Mouse (Mus musculus): Measurements from ENCODE around the gene Ptprm. TPM values are rescaled to one million over a fixed set of nuclear protein-coding genes. Genes with fewer than 3 reads are reported as not detected.

Gene Ptprm
- polyA plus RNA-seq, 1 experiment: not detected

DNA sequence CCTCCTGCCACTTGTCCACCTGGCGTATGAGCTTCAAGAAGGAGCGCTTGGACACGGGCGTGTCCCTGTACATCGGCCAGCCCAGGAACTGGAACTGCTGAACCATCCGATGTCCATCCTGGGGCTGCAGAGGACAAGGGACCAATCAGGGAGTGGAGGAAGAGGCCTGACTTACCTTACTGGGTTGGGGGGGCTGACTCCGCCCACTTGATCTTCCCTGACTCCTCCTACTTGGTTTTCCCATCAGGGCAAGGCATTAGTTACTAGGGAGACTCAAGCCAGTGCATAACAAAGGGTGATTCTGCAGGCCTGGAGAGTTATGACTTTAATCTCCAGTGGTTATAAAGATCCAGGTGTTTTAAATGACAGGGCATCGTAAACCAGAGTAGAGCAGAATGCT, 670.8 kb downstream of the Ptprm start:
- TF ChIP-seq GATA1 (IDR thresholded peaks at IDR 0.05; ENCODE audit: low read length): no peak
- TF ChIP-seq TAL1 (IDR thresholded peaks at IDR 0.05; ENCODE audit: low read length): no peak
- Histone ChIP-seq H3K4me3 (replicated peaks) (no peak overlapping the region), H3K36me3 (ENCODE audit: control insufficient read depth) (no peaks in the 10 kb centered on the region), H3K27me3 (ENCODE audit: control insufficient read depth) (no peaks in the 10 kb centered on the region), H3K4me1 (ENCODE audit: control insufficient read depth) (no peaks in the 10 kb centered on the region), H3K9me3 (ENCODE audit: control insufficient read depth, low read length) (no peaks in the 10 kb centered on the region)

DNA sequence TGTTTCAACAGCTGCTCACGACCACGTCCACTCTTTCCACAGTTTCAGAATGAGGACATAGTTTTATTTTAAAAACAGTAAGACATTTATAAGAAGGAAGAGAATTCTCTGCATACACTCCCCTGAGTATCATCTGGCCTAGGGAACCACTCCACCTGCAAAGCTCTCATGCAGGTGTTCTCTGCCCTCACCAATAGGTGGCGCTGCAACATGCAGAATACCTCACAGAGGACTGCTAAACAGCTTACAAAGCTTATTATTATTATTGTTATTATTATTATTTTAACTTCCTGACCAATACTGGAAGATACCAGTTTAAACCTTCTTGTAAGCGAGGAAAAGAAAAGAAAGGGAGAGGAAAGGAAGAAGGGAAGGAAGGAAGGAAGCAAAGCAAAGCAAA, 673.6 kb downstream of the Ptprm start:
- Histone ChIP-seq H3K4me3 (replicated peaks) (no peak overlapping the region), H3K27me3 (ENCODE audit: control insufficient read depth) (no peaks in the 10 kb centered on the region), H3K36me3 (ENCODE audit: control insufficient read depth) (no peaks in the 10 kb centered on the region), H3K9me3 (ENCODE audit: control insufficient read depth, low read length) (no peaks in the 10 kb centered on the region), H3K4me1 (ENCODE audit: control insufficient read depth) (no peaks in the 10 kb centered on the region)
- TF ChIP-seq GATA1 (IDR thresholded peaks at IDR 0.05; ENCODE audit: low read length) (no peak), TAL1 (IDR thresholded peaks at IDR 0.05; ENCODE audit: low read length) (no peak)

GRCm38 (mm10) chr17:66674667-66675066, 679.6 kb downstream of the Ptprm start:
- no peaks in the 10 kb centered on the region for H3K9me3 ChIP-seq (ENCODE audit: control insufficient read depth, low read length)
- H3K36me3 ChIP-seq (ENCODE audit: control insufficient read depth): no peaks in the 10 kb centered on the region
- TF ChIP-seq TAL1 (IDR thresholded peaks at IDR 0.05; ENCODE audit: low read length) (no peak), GATA1 (IDR thresholded peaks at IDR 0.05; ENCODE audit: low read length) (no peak)
- H3K4me1 ChIP-seq (ENCODE audit: control insufficient read depth): no peaks in the 10 kb centered on the region
- no peaks in the 10 kb centered on the region for H3K27me3 ChIP-seq (ENCODE audit: control insufficient read depth)
- H3K4me3 ChIP-seq (replicated peaks): no peak overlapping the region

DNA sequence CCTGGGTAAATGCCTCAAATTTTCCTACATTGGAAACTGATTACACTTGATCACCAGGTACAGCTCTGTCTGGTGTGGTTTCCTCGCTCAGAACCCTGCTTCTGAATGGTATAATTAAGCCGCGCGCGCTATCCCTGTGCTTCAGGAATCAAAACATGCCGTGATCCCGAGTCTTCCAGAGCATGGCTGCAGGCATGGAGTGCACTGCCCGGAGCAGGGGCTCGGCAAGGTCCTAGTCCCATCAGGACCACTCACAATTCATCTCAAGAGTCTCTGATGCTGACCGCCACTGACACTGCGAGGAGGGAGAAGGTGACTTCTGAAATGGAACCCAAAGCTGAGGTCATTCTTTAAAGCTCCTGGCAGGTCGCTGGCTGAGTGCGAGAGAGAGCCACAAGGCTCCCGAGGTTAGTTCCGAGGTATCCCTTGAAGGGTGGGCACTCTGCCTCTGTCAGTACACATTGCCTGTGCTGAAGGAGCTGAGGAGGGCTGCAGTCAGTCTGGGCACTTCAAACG, 682.5 kb downstream of the Ptprm start:
- H3K27me3 ChIP-seq (ENCODE audit: control insufficient read depth): no peaks in the 10 kb centered on the region
- H3K4me3 ChIP-seq (replicated peaks): no peak overlapping the region
- H3K9me3 ChIP-seq (ENCODE audit: control insufficient read depth, low read length): no peaks in the 10 kb centered on the region
- no peaks in the 10 kb centered on the region for H3K4me1 ChIP-seq (ENCODE audit: control insufficient read depth)
- no peaks in the 10 kb centered on the region for H3K36me3 ChIP-seq (ENCODE audit: control insufficient read depth)
- no peak for TF ChIP-seq TAL1 (IDR thresholded peaks at IDR 0.05; ENCODE audit: low read length)
- TF ChIP-seq GATA1 (IDR thresholded peaks at IDR 0.05; ENCODE audit: low read length): no peak

- Histone ChIP-seq H3K4me3 (replicated peaks) (no peak overlapping the region), H3K9me3 (ENCODE audit: control insufficient read depth, low read length) (no peaks in the 10 kb centered on the region), H3K4me1 (ENCODE audit: control insufficient read depth) (no peaks in the 10 kb centered on the region), H3K27me3 (ENCODE audit: control insufficient read depth) (no peaks in the 10 kb centered on the region), H3K36me3 (ENCODE audit: control insufficient read depth) (no peaks in the 10 kb centered on the region)
- TF ChIP-seq GATA1 (IDR thresholded peaks at IDR 0.05; ENCODE audit: low read length) (no peak), TAL1 (IDR thresholded peaks at IDR 0.05; ENCODE audit: low read length) (no peak)
Measured at GRCm38 (mm10) chr17:66671287-66671686, 683.0 kb downstream of the Ptprm start.

- no peaks in the 10 kb centered on the region for H3K4me1 ChIP-seq (ENCODE audit: control insufficient read depth)
- no peak overlapping the region for H3K4me3 ChIP-seq (replicated peaks)
- TF ChIP-seq TAL1 (IDR thresholded peaks at IDR 0.05; ENCODE audit: low read length): no peak
- no peak for TF ChIP-seq GATA1 (IDR thresholded peaks at IDR 0.05; ENCODE audit: low read length)
- no peaks in the 10 kb centered on the region for H3K36me3 ChIP-seq (ENCODE audit: control insufficient read depth)
- no peaks in the 10 kb centered on the region; the same call in 1 of the 2 replicates for H3K9me3 ChIP-seq (ENCODE audit: control insufficient read depth, low read length)
- no peaks in the 10 kb centered on the region for H3K27me3 ChIP-seq (ENCODE audit: control insufficient read depth)
Measured at GRCm38 (mm10) chr17:66665791-66666190, 688.5 kb downstream of the Ptprm start.

- H3K36me3 ChIP-seq (ENCODE audit: control insufficient read depth): no peaks in the 10 kb centered on the region
- no peaks in the 10 kb centered on the region for H3K27me3 ChIP-seq (ENCODE audit: control insufficient read depth)
- H3K4me3 ChIP-seq (replicated peaks): no peak overlapping the region
- no peaks in the 10 kb centered on the region; the same call in 1 of the 2 replicates for H3K9me3 ChIP-seq (ENCODE audit: control insufficient read depth, low read length)
- TF ChIP-seq GATA1 (IDR thresholded peaks at IDR 0.05; ENCODE audit: low read length): no peak
- no peak for TF ChIP-seq TAL1 (IDR thresholded peaks at IDR 0.05; ENCODE audit: low read length)
- no peaks in the 10 kb centered on the region for H3K4me1 ChIP-seq (ENCODE audit: control insufficient read depth)
Measured at GRCm38 (mm10) chr17:66665201-66665756, 689.0 kb downstream of the Ptprm start.

GRCm38 (mm10) chr17:66664796-66665195, 689.5 kb downstream of the Ptprm start:
- no peaks in the 10 kb centered on the region for H3K4me1 ChIP-seq (ENCODE audit: control insufficient read depth)
- H3K36me3 ChIP-seq (ENCODE audit: control insufficient read depth): no peaks in the 10 kb centered on the region
- H3K27me3 ChIP-seq (ENCODE audit: control insufficient read depth): no peaks in the 10 kb centered on the region
- TF ChIP-seq GATA1 (IDR thresholded peaks at IDR 0.05; ENCODE audit: low read length): no peak
- TF ChIP-seq TAL1 (IDR thresholded peaks at IDR 0.05; ENCODE audit: low read length): no peak
- no peak overlapping the region for H3K4me3 ChIP-seq (replicated peaks)
- H3K9me3 ChIP-seq (ENCODE audit: control insufficient read depth, low read length): no peaks in the 10 kb centered on the region; the same call in 1 of the 2 replicates

DNA sequence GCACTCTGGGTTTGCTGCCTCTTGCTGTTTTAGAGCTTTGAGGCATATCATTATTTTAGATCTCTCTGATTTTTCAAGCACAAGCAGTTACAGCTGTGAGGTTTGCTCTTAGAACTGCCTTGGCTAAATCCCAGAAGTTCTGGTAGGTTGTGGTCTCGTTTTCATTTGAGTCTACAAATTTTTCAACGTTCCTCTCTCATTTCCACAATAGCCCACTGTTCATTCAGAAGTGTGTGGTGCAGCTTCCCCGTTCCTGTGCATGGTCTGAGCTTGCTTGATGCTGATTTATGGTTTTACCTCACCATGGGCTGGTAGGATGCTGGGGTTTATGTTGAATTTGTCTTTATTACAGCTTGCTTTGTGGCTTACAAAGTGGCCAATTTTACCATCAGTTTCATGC, 695.0 kb downstream of the Ptprm start:
- TF ChIP-seq GATA1 (IDR thresholded peaks at IDR 0.05; ENCODE audit: low read length): no peak
- TF ChIP-seq TAL1 (IDR thresholded peaks at IDR 0.05; ENCODE audit: low read length): no peak
- H3K4me1 ChIP-seq (ENCODE audit: control insufficient read depth): no peaks in the 10 kb centered on the region
- H3K36me3 ChIP-seq (ENCODE audit: control insufficient read depth): no peaks in the 10 kb centered on the region
- H3K4me3 ChIP-seq (replicated peaks): no peak overlapping the region
- H3K27me3 ChIP-seq (ENCODE audit: control insufficient read depth): no peaks in the 10 kb centered on the region
- no peaks in the 10 kb centered on the region; the same call in 1 of the 2 replicates for H3K9me3 ChIP-seq (ENCODE audit: control insufficient read depth, low read length)
